Mouse (Mus musculus) MEL-GATA-1-ER (cell line): ENCODE data around the gene Kdm2b.
A peak's percentile ranks its signal among the peaks of the same experiment; 100 is the strongest.

ENCODE experiments used
- DNase-seq: peaks from one replicate; pipeline ENCODE4 v3.0.0-alpha.2; 2012; ENCODE audit warnings: low read depth; ENCODE audit errors: extremely low read depth

The Kdm2b gene

DNA sequence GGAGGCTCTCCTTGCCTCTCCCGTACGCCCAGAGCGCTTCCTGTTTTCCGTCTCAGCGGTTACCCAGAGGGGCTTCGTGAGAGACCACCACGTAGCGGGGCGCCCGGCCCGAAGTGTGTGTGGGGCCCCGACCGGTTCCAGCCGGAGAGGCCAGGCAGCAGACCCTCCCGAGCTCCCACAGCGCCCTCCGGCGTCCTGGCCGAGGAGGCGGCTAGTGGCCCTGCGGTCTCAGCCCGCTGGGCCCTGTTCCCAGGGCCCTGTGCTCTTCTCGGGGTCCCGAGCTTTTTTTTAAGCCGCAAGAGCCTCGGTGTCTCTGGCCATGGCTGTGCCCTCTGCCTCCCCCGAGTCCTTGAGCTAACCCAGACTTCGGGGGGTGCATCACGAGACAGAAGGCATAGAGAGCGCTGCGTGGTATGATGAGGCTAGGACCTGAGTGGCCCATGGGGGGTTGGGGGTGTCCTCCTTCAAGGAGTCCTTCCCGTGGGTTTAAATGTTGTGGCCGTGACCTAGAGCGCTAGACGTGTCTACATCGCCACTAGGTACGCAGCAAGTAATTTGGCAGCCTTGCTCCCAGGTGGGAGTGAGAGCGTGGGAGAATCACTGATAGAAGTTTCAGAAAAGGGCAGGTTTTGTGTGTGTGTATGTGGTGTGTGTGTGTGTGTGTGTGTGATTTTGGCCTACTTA is 139.2 kb downstream of the Kdm2b start:
- no peak for DNase-seq

DNA sequence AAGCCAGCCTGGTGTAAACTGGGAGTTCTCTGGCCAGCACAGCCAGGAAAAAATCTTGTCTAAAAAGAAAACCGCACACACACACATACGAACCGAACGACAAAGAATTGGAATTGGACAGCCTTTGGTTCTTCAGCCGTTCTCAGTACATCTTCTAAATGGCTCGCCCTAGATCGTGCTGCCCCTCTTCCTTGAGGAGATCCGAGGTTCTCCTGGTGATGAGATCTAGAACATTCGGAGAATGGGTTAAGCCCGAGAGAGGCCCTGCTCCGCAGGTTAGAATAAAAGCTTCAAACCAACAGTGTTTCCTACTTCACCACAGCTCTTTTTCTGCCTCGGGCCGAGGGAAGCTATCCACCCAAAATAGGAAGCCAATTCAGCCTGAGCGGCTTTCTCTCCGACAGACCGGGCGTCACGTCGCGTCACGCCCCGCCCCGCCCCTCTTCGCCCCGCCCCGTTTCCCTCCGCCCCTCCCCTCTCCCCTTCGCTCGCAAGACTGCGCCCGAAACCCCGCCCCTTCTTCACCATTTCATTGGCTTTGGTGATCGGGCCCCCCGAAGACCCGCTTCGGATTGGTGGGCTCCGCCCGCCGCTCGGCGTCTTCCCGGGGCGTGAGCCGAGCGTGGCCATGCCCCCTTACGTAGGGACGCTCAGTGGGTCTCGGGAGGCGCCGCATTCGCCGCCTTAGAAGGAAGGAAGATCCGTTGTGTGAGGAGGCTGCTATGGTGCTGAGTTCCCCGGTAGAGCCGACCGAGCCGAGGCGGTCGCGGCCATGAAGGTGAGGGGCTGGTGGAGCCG is 139.9 kb downstream of the Kdm2b start, which contains the start of gene Rnf34:
Gene Rnf34 (plus strand): TSS at position 528 of the 798 bp plus-strand sequence.
- peak; percentile 83 for DNase-seq

DNA sequence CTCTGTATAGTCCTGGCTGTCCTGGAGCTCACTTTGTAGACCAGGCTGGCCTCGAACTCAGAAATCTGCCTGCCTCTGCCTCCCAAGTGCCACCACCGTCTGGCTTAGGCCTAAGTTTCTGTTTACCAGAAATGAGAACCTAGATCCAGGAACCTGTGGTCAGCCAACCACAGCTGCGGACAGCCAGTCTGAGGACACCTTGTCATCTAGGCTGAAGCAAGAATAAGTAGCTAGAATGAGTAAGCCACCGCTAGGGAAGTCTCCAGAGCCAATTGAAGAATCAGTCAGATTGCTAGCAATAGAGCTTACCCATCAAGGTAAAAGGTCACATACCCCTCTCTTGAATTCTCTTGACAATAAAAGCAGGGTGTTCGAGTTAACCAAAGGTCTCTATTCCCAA is 145.8 kb downstream of the Kdm2b start:
- DNase-seq = no peak

DNA sequence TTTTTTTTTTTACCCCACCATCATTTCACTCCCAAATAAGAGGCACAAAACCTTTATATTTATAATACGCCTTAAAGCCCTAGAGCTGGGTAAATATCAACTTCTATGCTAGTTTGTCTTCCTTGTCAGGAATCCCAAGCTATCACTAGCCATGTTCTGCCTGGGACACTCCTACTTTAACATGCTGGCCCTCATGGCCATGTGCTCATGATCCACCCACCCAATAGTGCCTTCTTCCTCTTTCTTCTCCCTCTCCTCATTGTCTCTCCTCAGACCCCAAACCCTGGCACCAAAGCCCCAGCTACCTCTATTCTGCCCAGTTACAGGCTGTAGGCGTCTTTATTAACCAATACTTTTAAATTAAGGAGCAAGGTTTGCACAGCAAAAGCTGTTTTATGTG is 148.5 kb downstream of the Kdm2b start:
- DNase-seq = no peak

DNA sequence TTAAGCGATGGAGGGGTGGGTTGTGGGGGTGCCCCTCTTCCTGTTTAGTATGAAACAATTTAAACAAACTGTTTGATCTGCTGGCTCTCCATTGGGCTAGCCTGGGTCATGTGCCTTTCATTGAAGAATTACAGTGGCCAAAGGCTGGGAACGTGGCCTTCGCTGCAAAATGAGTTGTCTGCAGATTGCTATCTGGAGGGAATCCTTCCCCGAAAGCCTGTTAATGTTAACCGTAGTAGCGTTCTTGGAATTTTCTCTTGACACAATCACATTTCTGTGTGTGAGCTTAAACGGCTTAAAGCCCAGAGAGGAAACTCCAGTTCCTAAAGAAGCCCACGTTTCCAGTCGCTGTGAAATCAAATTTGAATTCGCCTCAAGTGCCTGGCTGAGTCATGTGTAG is 156.6 kb downstream of the Kdm2b start:
- DNase-seq = no peak

DNA sequence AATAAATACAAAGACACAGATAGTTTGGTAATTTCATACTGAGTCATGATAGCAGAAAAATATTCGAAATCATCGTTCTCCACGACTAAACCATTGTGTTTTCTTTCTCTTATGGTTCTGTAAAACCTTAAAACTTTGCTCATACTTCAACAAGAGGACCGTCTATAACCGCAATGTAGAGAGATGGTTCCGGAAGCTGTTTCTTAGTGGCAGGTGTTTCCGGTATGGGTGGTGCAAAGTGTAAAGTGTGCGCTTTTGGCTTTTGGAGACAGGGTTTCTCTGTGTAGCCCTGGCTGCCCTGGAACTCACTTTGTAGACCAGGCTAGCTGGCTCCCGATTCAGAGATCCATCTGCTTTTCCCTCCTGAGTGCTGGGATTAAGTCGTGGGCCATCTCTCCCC is 157.1 kb downstream of the Kdm2b start:
- DNase-seq = no peak

DNA sequence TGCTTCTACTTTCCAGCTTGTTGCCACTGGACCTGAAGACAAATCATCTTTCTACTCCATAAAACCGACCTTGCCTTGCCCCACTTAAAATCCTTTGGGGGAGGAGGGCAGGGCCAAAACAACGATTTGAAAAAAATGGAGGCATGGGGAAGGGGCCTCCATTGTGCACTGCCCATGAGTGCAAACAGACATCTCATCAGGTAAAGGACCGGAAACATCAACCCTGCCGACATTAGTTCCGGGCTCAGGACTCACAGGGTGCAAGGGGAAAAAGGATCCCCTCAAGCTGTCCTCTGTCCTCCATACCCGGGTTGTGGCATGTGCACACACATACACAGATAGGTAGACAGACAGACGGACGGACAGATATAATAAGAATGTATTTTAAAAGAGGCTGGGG is 164.5 kb downstream of the Kdm2b start:
- DNase-seq = no peak

DNA sequence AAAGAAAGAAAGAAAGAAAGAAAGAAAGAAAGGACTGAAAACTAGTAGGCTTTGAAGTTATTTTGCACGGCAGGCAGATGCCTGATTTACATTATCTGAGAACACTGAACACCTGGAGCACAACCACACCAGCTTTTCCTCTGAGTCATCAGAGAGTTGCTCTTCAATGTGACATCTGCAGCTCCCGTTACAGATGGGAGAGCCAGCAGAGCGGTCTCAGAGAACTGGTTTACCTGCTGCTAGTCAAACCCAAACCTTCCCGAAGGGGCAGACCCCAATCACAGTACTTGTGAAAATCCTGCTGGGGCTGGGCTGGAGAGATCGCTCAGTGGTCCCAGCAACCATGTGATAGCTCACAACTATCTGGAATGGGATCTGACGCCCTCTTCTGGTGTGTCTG is 165.2 kb downstream of the Kdm2b start:
- no peak for DNase-seq

DNA sequence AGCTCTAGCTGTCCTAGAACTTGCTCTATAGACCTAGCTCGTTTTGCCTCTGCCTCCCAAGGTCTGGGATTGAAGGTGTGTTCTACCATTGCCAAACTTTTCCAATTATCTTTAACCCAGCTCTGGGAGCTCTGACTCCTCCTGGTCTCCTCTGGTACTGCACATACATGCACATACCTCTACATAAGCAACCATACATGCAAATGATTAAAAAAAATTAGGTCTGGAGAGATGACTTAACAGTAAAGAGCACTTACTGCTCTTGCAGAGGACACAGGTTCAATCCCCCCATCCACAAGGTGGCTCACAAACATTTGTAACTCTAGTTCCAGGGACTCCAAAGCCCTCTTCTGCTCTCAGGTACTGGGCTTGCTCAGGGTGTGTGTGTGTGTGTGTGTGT is 165.6 kb downstream of the Kdm2b start:
- DNase-seq = peak; percentile 16

DNA sequence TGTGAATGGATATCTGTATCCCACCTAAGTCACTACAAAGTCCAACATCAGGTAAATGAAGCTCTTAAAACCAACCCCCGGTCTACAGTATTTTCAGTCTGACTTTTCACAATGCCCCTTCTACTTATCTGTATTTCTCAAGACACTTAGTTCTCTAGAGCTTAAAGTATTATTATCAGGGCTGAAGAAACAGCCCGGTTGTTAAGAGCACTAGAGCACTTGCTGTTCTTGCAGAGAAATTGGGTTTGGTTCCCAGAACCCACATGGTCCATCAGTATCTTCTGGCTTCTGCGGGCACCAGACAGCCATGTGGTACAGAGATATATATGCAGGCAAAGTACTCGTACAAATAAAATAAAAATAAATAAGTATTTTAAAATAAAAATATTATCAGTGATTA is 167.2 kb downstream of the Kdm2b start:
- DNase-seq = no peak

DNA sequence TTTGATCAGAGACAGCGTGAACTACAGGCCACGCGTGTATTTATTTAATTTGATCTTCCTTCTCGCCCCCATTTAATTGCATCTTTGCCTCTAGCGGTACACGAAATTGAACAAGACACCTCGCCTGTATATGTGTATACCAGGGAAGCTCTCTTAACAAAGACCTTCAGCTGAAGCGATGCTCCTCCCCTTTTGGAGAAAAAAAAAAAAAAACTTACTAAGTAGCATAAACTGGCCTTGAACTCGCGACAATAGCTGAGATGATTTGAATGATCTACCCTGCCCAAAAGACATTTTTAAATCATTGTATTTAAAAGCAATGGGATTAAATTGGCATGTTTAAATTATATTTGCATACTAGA is 168.1 kb downstream of the Kdm2b start:
- no peak for DNase-seq

DNA sequence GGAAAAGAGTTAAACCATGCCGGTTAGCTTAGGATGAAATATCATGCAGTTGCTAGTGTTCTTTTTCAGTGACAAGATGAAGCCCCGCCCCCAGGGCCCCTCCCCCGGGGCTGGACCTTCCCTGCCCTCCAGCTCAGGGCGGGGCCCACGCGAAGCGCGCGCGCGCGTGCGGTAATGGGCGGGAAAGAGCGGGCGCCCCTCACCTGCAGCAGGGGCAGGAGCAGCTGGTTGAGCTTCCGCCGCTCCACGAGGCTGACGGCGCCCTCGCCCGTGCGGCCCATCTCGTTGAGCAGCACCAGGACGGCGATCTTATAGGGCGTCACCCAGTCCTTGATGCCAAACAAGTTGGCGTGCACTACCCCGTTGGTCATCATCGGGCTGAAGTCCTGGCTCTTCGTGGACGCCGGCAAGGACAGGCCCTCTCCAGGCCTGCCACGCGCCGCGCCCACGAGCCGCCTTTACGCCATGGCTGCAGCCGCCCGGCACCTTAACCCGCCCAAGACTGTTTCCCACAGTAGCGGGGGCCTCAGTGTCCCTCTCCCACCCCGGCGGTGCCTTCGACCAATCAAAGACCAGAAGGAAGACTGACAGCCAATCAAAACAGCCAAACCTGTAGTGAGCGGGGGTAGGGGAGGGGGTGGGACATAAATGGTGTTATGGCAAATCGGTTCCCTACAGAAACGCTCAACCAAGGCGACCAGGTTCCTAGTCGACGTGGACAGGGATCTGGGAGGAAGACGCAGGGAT is 168.7 kb downstream of the Kdm2b start, which contains the start of gene Anapc5:
Gene Anapc5 (minus strand): TSS at position 563 of the 747 bp plus-strand sequence.
- DNase-seq = peak; percentile 96
